Mouse (Mus musculus) CD4-positive helper T cell, adult 2 months (primary cell): ENCODE results near the gene Vav3.
A peak's percentile ranks its signal among the peaks of the same experiment; 100 is the strongest.

Experiments
- DNase-seq: peaks from one replicate; pipeline ENCODE4 v3.0.0-alpha.2; 2012; ENCODE audit warnings: low read depth, missing footprints, low spot score

Gene Vav3

GRCm38 (mm10) chr3:109499861-109500456 is 159.5 kb downstream of the Vav3 start:
- no peak for DNase-seq

- DNase-seq = no peak
These were observed 169.3 kb downstream of the Vav3 start for GRCm38 (mm10) chr3:109509784-109510183.

- DNase-seq = no peak
These were observed 171.4 kb downstream of the Vav3 start for GRCm38 (mm10) chr3:109511849-109512248.

- DNase-seq = no peak
These were observed 175.0 kb downstream of the Vav3 start for GRCm38 (mm10) chr3:109515479-109515878.

- DNase-seq = no peak
These were observed 175.9 kb downstream of the Vav3 start for GRCm38 (mm10) chr3:109516372-109516771.

GRCm38 (mm10) chr3:109522115-109522514 is 181.7 kb downstream of the Vav3 start:
- DNase-seq = no peak

DNA sequence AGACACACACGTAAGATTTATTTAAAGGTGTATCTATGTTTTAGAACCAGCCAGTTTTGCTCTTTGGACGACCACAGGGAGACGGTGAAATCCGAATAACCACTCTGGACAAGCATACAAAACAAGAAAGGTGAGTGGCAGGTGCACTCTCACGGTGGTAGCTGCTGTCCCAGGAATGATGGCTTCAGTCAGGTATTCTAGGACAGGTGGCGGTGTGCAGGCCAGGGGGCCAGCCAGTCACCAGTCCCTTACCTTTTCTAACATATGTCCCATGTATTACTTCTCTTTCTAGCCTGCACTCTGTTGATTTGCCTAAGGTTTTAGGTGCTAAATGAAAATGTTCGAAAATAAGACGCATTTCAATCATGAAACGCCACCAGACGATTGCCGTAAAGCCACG is 185.4 kb downstream of the Vav3 start:
- DNase-seq = no peak

- DNase-seq = peak; percentile 58
These were observed 185.8 kb downstream of the Vav3 start for GRCm38 (mm10) chr3:109526246-109526645.

DNA sequence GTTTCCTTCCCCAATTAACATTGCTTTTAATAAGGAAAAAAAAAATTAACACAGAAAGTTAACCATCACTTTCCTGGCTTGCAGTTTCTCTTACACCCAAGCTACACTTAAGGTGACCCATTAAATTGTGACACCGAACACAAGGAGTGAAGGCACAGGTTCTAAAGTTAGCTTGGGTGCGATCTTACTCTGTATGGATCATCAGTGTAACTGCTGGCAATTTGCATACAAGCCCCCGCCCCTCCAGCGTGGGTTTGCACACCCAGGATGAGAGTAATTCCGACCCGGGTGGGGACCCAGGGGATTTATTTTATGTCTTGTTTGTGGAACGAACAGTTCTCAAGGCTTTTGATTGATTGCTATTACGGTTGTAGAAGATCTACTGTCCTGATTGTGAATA is 186.2 kb downstream of the Vav3 start:
- DNase-seq = no peak

DNA sequence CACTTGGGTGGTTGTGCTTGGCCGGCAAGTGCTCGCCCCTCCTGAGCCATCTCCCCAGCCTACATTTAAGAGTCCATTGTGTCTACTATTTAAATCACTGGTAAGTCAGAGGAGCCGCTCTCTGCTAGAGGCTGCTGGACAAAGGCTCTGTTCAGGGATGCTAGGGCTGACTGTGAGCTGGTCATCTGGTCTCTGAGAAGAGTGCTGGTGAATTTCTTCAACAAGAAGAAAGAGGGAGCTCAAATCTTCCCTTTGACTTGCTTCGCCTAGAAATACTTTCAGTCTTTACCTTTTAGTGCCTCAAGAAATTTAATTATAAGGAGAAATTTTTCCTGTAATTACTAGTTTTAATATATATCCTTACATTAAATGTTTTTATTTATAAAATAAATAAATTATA is 188.2 kb downstream of the Vav3 start:
- no peak for DNase-seq

DNA sequence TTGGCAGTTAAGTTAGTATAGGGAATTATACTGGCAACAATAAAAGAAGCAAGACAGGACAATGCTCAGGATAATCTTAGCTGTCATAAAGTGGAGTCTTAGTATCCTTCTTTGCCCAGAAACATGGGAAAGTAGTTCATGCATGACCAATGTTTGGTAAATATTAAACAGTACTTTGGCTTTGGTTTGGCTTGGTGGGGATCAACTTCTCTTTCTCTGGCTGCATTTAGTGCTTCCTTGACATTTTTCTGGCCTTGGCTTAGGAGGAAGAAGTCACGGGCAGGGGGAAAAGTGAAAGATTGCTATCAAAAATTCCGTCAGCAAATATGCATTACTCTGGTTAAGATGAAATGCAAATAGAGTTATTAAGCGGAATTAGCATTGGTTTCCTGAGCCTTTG is 197.2 kb downstream of the Vav3 start:
- DNase-seq = no peak

GRCm38 (mm10) chr3:109540009-109540408 is 199.6 kb downstream of the Vav3 start:
- DNase-seq = no peak

- DNase-seq = no peak
These were observed 204.2 kb downstream of the Vav3 start for GRCm38 (mm10) chr3:109544476-109545221.

GRCm38 (mm10) chr3:109557329-109557728 is 216.9 kb downstream of the Vav3 start:
- no peak for DNase-seq

- no peak for DNase-seq
These were observed 220.8 kb downstream of the Vav3 start for GRCm38 (mm10) chr3:109561295-109561694.

- no peak for DNase-seq
These were observed 221.3 kb downstream of the Vav3 start for GRCm38 (mm10) chr3:109561776-109562175.

GRCm38 (mm10) chr3:109562268-109562667 is 221.8 kb downstream of the Vav3 start:
- DNase-seq = no peak

DNA sequence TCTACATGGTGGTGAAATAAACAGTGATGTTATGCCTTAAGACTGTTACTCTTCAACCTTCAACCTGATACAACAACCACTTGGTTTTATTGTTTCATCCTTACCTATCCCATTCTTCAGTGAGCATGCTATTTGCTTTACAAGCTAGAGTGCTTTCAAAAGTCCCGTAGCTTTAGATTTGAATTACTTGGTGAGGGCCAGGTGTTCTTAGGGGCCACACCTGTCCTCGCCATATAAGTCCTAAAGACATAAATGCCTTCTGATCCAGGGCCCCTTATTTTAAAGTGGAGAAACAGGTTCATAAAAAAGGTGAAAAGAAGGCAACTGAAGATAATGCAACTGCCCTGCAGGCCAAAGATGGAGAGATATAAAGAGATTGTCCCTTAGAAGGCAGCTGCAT is 224.0 kb downstream of the Vav3 start:
- DNase-seq = no peak

GRCm38 (mm10) chr3:109568542-109569265 is 228.3 kb downstream of the Vav3 start:
- DNase-seq = no peak

- no peak for DNase-seq
These were observed 231.0 kb downstream of the Vav3 start for GRCm38 (mm10) chr3:109571483-109571882.

DNA sequence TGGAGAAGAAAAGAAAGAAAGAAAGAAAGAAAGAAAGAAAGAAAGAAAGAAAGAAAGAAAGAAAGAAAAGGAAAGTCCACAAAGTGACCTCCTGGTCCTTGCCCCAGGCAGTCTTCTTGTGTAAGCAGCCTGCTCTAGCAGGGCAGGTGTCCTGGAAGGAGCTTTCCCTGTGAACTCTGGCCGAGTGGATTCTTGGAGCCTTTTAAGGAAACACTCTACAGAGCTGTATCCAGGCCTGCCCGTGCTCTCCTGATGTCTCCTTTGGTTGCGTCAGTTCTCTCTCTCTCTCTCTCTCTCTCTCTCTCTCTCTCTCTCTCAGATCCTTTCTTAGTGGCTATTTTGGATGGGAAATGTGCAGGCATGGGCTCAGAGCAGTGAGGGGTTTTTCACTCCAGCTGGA is 232.4 kb downstream of the Vav3 start:
- no peak for DNase-seq

DNA sequence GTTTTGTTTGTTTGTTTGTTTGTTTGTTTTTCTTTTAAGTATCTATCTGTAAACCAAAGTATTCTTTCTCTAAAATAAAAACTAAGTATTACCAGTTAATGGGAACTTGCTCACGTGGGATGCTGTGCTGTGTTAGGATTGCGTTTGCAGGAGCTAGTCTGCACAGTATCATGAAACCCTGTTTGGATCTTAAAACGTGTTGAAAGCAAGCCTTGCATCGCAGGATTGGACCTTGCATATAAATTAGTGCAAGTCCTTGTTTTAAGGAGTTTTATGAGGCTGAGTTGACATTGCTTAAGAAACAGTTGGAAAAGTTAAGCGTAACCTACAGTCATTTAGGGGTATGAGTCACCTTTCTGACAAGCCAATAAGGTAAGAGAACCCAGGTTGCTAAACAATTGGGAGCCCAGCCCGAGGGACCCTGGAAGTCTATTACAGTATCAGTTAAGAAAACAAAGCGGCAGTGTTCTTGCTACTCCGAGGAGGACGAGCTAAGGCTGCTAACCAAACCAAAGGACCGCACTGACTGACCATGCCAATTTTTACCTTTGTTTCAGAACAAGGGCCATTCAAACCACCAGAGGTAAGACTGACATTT is 233.2 kb downstream of the Vav3 start:
- no peak for DNase-seq
